Mouse (Mus musculus) small intestine, adult 2 months (tissue): Measurements from ENCODE around the gene Cldn3. TPM values are rescaled to one million over a fixed set of nuclear protein-coding genes. Genes with fewer than 3 reads are reported as not detected.

Experiments used
- H3K27ac ChIP-seq: fragments of 200-500 bp; 2 replicates; pipeline ENCODE4 v1.5.1; 2012; ENCODE audit warnings: low read depth, low read length, control low read depth, inconsistent platforms; ENCODE audit not compliant: insufficient read depth
- H3K27me3 ChIP-seq: fragments of 200-500 bp; 2 replicates; pipeline ENCODE4 v1.6.1; 2012; ENCODE audit warnings: mild to moderate bottlenecking, moderate library complexity, low read length, inconsistent platforms; ENCODE audit not compliant: control insufficient read depth, insufficient read depth
- H3K36me3 ChIP-seq: fragments of 200-500 bp; 2 replicates; pipeline ENCODE4 v1.6.1; 2012; ENCODE audit warnings: mild to moderate bottlenecking, low read length, control low read depth, inconsistent platforms; ENCODE audit not compliant: control insufficient read depth, insufficient read depth
- H3K4me1 ChIP-seq: fragments of 200-500 bp; 2 replicates; pipeline ENCODE4 v1.6.1; 2012; ENCODE audit warnings: low read length, inconsistent platforms, mixed read lengths; ENCODE audit not compliant: control insufficient read depth, insufficient read depth, insufficient read length
- H3K4me3 ChIP-seq: fragments of 200-500 bp; 2 replicates; pipeline ENCODE4 v1.5.1; 2012; ENCODE audit warnings: low read depth, mild to moderate bottlenecking, control low read depth, inconsistent platforms, low read length, moderate library complexity
- CTCF ChIP-seq: fragments of 200-500 bp; IDR thresholded peaks from 2 replicates; pipeline ENCODE4 v1.5.1; 2012; ENCODE audit warnings: low read depth, mild to moderate bottlenecking, control low read depth, inconsistent platforms, low read length, moderate library complexity, mixed read lengths; ENCODE audit not compliant: insufficient replicate concordance, insufficient read length; ENCODE audit errors: extremely low read depth
- POLR2A ChIP-seq: fragments of 200-500 bp; IDR thresholded peaks from 2 replicates; pipeline ENCODE4 v1.6.1; 2012; ENCODE audit warnings: low read depth, mild to moderate bottlenecking, control low read depth, inconsistent platforms, low read length, moderate library complexity
- WGBS: fragments of 180-500 bp; shearing (Covaris S2); methylation state at CpG from one replicate; pipeline ENCODE4 v1.1.7; 2018; 5-methylcytosine and 5-hydroxymethylcytosine counted together
- polyA plus RNA-seq: library from polyadenylated mRNA; depleted of rRNA; stranded (reverse); fragments of >200 nt; gene quantifications from 2 replicates; pipeline ENCODE4 v1.2.3, GENCODE M21; 2012; rRNA removed

Gene Cldn3
- polyA plus RNA-seq, 1 experiment = 2,448 TPM

DNA sequence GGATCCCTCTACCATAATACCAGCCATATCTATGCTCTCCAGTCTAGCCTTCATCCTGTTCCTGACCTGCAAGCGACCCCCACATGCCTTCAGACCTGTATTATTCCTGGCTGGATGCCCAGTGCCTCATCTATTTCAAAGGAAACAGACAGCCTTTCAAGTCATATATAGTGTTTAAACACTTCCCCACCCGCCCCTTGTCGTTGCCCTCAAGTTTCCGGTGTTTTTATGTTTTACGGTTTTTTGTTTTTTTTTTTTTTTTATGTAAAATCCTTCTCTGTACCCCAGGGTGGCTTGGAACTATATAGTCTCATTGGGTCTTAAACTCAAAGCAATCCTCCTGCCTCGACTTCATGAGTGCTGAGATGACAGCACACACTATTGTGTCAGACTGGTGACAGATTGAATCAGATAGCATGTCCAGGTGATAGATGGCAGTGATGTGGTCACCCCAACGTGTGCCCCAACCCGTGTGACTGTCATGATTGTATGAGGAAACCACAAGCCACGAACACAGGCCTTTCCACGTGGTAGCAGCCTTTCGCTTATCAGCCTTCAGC is 38.7 kb downstream of the Cldn3 start:
- H3K4me1 ChIP-seq = peaks cover 16% of the 10 kb centered on the region
- H3K36me3 ChIP-seq = no peaks in the 10 kb centered on the region
- H3K27me3 ChIP-seq = no peaks in the 10 kb centered on the region
- WGBS = 48% methylated on average over 11 of the region's 11 CpGs
- no peak overlapping the region for H3K4me3 ChIP-seq
- no peak overlapping the region for H3K27ac ChIP-seq
- TF ChIP-seq CTCF = no peak
- TF ChIP-seq POLR2A = no peak

GRCm38 (mm10) chr5:135025899-135026298 is 39.9 kb downstream of the Cldn3 start:
- Histone ChIP-seq H3K36me3 (no peaks in the 10 kb centered on the region), H3K27ac (no peak overlapping the region), H3K4me3 (no peak overlapping the region), H3K4me1 (peaks cover 16% of the 10 kb centered on the region), H3K27me3 (no peaks in the 10 kb centered on the region)
- no peak for TF ChIP-seq CTCF
- TF ChIP-seq POLR2A = no peak
- 29% methylated on average over 7 of the region's 7 CpGs for WGBS

DNA sequence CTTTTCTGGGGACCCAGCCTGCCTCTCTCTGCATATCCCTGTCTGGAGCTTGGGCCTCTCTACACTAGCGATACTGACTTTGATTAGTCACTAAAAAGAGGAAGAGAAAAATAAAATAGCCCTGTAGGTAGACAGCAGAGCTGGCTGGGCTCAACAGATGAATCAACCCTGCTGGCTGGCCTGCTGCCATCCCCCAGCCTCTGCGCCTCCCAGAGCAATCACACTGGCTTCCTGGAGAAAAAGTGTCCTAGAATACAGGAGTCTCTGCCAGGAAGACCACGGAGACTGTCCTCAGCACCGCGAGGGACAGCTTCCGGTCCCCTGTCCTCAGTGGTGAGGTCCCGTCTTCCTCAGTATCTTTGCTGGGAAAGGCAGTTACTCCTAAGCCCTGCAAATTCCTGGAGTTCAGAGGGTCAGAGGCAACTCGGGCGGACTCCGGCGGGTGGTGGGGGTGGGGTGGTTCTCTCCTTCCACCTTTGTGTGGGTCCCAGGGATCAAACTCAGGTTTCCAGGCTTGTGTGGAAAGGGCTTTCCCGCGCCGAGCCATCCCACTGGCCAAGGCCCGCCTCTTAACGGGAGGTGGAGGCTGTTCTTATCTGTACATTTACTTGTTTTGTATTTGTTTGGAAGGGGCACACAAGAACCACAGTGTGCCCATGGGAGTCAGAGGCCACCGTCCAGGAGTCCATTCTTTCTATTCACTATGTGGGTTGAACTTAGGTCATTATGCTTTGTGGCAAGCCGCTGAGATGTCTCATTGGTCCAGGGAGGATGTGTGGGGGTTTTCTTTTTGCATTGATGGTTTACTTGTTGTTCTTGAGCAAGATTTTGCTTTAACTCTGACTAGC is 43.2 kb downstream of the Cldn3 start:
- Histone ChIP-seq H3K27me3 (no peaks in the 10 kb centered on the region), H3K36me3 (no peaks in the 10 kb centered on the region), H3K4me1 (peaks cover 16% of the 10 kb centered on the region), H3K27ac (no peak overlapping the region), H3K4me3 (peak overlapping the region; percentile 43)
- 23% methylated on average over 18 of the region's 18 CpGs for WGBS
- no peak for TF ChIP-seq POLR2A
- no peak for TF ChIP-seq CTCF

- TF ChIP-seq POLR2A (no peak), CTCF (no peak)
- H3K4me3 ChIP-seq = no peak overlapping the region
- WGBS = 75% methylated on average over 5 of the region's 5 CpGs
Measured at GRCm38 (mm10) chr5:135032581-135032980, 46.6 kb downstream of the Cldn3 start.

GRCm38 (mm10) chr5:135034593-135034992 is 48.6 kb downstream of the Cldn3 start:
- Histone ChIP-seq H3K4me1 (no peaks in the 10 kb centered on the region), H3K27me3 (no peaks in the 10 kb centered on the region), H3K36me3 (no peaks in the 10 kb centered on the region), H3K27ac (no peak overlapping the region), H3K4me3 (no peak overlapping the region)
- TF ChIP-seq CTCF (peak; percentile 41; the same call in 1 of the 2 replicates), POLR2A (no peak)
- WGBS = 96% methylated on average over 2 of the region's 2 CpGs

More at GRCm38 (mm10) chr5:135032581-135032980, 46.6 kb downstream of the Cldn3 start:
- H3K27ac ChIP-seq = no peak overlapping the region
- H3K4me1 ChIP-seq = peaks cover 10% of the 10 kb centered on the region
- no peaks in the 10 kb centered on the region for H3K27me3 ChIP-seq
- no peaks in the 10 kb centered on the region for H3K36me3 ChIP-seq

- Histone ChIP-seq H3K27ac (no peak overlapping the region), H3K4me3 (no peak overlapping the region), H3K4me1 (no peaks in the 10 kb centered on the region), H3K27me3 (no peaks in the 10 kb centered on the region), H3K36me3 (no peaks in the 10 kb centered on the region)
- WGBS = 76% methylated on average over 18 of the region's 18 CpGs
- TF ChIP-seq POLR2A (no peak), CTCF (no peak)
Measured at GRCm38 (mm10) chr5:135035608-135036359, 49.8 kb downstream of the Cldn3 start.

Other genes with a start within 250 kb of the Cldn3 start
- 14.0 and 15.2 TPM in 2 replicates for gene Eln, start 238.9 kb upstream of the Cldn3 start, polyA plus RNA-seq
- not detected in 2 replicates for gene Tmem270, start 79.5 kb upstream of the Cldn3 start, polyA plus RNA-seq
- gene Cldn13, start 70.7 kb upstream of the Cldn3 start, polyA plus RNA-seq = not detected in 2 replicates
- 8.2 and 21.4 TPM in 2 replicates for gene Mettl27, start 53.8 kb upstream of the Cldn3 start, polyA plus RNA-seq
- 112 and 571 TPM in 2 replicates for gene Cldn4, start 39.3 kb upstream of the Cldn3 start, polyA plus RNA-seq
- 48.1 and 90.7 TPM in 2 replicates for gene Abhd11, start 22.9 kb downstream of the Cldn3 start, polyA plus RNA-seq
- 4.6 and 5.1 TPM in 2 replicates for gene Stx1a, start 37.3 kb downstream of the Cldn3 start, polyA plus RNA-seq
- gene Dnajc30, start 78.0 kb downstream of the Cldn3 start, polyA plus RNA-seq = 30.1 and 46.4 TPM in 2 replicates
- gene Bud23, start 78.7 kb downstream of the Cldn3 start, polyA plus RNA-seq = 31.2 and 43.7 TPM in 2 replicates
- gene Vps37d, start 92.1 kb downstream of the Cldn3 start, polyA plus RNA-seq = 3.0 and 7.0 TPM in 2 replicates
- gene Mlxipl, start 103.7 kb downstream of the Cldn3 start, polyA plus RNA-seq = 190 and 304 TPM in 2 replicates
- gene Tbl2, start 163.4 kb downstream of the Cldn3 start, polyA plus RNA-seq = 4.8 and 5.3 TPM in 2 replicates
- gene Bcl7b, start 182.1 kb downstream of the Cldn3 start, polyA plus RNA-seq = 12.1 and 28.4 TPM in 2 replicates
- 6.9 and 14.7 TPM in 2 replicates for gene Baz1b, start 201.1 kb downstream of the Cldn3 start, polyA plus RNA-seq